9 mouse cellular contexts compared by ENCODE assay signal in the genomic region with DNA sequence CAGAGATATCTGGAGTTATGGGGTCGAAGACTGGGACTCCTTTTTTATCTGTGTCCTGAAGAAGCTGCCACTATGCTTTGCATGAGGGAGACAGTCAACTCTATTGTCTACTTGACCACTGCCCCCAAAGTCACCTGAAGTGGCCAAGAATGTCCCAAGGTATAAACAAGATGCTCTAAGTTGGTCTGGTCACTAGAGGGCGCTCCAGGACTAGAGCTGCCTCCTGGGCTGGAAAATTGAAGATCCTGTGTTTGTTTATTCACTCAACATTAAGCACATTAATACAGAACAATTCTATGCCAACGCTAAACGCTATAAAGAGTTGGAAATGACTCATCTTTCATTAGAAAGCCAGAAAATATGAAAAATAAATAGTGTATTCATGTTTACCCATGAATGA. TPM values are rescaled to one million over a fixed set of nuclear protein-coding genes. Genes with fewer than 3 reads are reported as not detected.
A peak's percentile ranks its signal among the peaks of the same experiment; 100 is the strongest.
DNase-seq lines count a peak whose midpoint lies in the region; ATAC-seq lines count a peak whose summit lies in the region.
"Had no signal": no experiment of that assay in that cellular context is flagged by ENCODE, and none has a peak within 500 bp of the region (broad histone marks: within the 10 kb centered on the region; RNA-seq: fewer than 3 reads in every experiment).

No protein-coding gene starts in this region.

- H3K27ac ChIP-seq in liver, embryonic 11.5 days (ENCODE audit: low read depth, low read length) = no peak overlapping the region
- no peak overlapping the region for H3K27ac ChIP-seq in embryonic facial prominence, embryonic 10.5 days (replicated peaks)

- no peak overlapping the region for H3K4me2 ChIP-seq in liver, embryonic 11.5 days

- H3K9ac ChIP-seq in liver, embryonic 11.5 days (ENCODE audit: low read depth, low read length) = no peak overlapping the region

- 0 out of 2 replicates have a peak, but pooled peaks cover 3% of the 10 kb centered on the region for H3K27me3 ChIP-seq in liver, embryonic 11.5 days (replicated peaks; ENCODE audit: control insufficient read depth, insufficient read depth, low read length)
- H3K27me3 ChIP-seq in embryonic facial prominence, embryonic 10.5 days (replicated peaks; ENCODE audit: low read depth, poor library complexity, severe bottlenecking) = no peaks in the 10 kb centered on the region

- no peaks in the 10 kb centered on the region for H3K9me3 ChIP-seq in liver, embryonic 11.5 days (ENCODE audit: control insufficient read depth, low read length)
- no peaks in the 10 kb centered on the region for H3K9me3 ChIP-seq in embryonic facial prominence, embryonic 10.5 days

- DNase-seq in liver = peak; percentile 65
- no peak for DNase-seq in liver, embryonic 11.5 days (ENCODE audit: low spot score)
- DNase-seq in adrenal gland, postnatal 36 days = peak; percentile 68 to 80
- peak; percentile 65 for DNase-seq in embryonic facial prominence, embryonic 10.5 days (ENCODE audit: low spot score)
- peak; percentile 92 for DNase-seq in induced T-regulatory cell, adult 2 months (ENCODE audit: low read depth)
- peak; percentile 81 to 82 for DNase-seq in left cerebral cortex, postnatal 14 days (ENCODE audit: low spot score in 2 of 2)
- DNase-seq in ovary, adult 18-20 months (ENCODE audit: low spot score) = peak; percentile 15
- peak; percentile 67 for DNase-seq in thymus, postnatal 0 days (ENCODE audit: low spot score)

- ATAC-seq in liver, embryonic 11.5 days (replicated peaks; ENCODE audit: low FRiP score) = no peak

- no peaks in the 10 kb centered on the region for H3K36me3 ChIP-seq in liver, embryonic 11.5 days (ENCODE audit: control insufficient read depth, insufficient read depth, low read length)
- H3K36me3 ChIP-seq in embryonic facial prominence, embryonic 10.5 days (replicated peaks) = no peaks in the 10 kb centered on the region

- 7% methylated on average over 4 of the region's 4 CpGs for WGBS in liver, embryonic 11.5 days
- 15% methylated on average over 4 of the region's 4 CpGs for WGBS in embryonic facial prominence, embryonic 10.5 days

- no peaks in the 10 kb centered on the region for H3K4me1 ChIP-seq in liver, embryonic 11.5 days (replicated peaks; ENCODE audit: control insufficient read depth, insufficient read depth, low read length)
- peaks cover 27% of the 10 kb centered on the region for H3K4me1 ChIP-seq in embryonic facial prominence, embryonic 10.5 days

- intact Hi-C loops in left cerebral cortex, postnatal 14 days (cut with DNase I) = loop anchor here (2.0 to 10.0 kb wide), 2 partner anchors 69 to 259 kb away; no protein-coding TSS in a partner anchor

- H3K4me3 ChIP-seq in liver, embryonic 11.5 days (ENCODE audit: low read depth, low read length) = no peak overlapping the region
- no peak overlapping the region for H3K4me3 ChIP-seq in embryonic facial prominence, embryonic 10.5 days
- H3K4me3 ChIP-seq: erythroblast, embryonic 14.5 days had no signal

RNA-seq across cellular contexts. Expression of a gene that starts 15.5 kb away (rescaled TPM):
- polyA plus RNA-seq in liver, embryonic 11.5 days (2014; fragmentation: Nextera tagmentation; extraction: Ambion mirVana) = 0.14 and 0.27 TPM in 2 replicates
- under 1 TPM; 0.23 to 0.66 TPM for total RNA-seq in adrenal gland, postnatal 36 days (2021)
- 0.11 TPM in 1 of 2 replicates, not detected in the other for polyA plus RNA-seq in embryonic facial prominence, embryonic 10.5 days (2016; fragmentation: Nextera tagmentation; extraction: Ambion mirVana)
- total RNA-seq in left cerebral cortex, postnatal 14 days (2021) = not detected
- 1.2 and 1.3 TPM in 2 replicates for polyA plus RNA-seq in thymus, postnatal 0 days (2015; fragmentation: Nextera tagmentation; extraction: Ambion mirVana)
- polyA plus RNA-seq: erythroblast, embryonic 14.5 days had no signal

RNA-seq across cellular contexts. Expression of a gene that starts 23.1 kb away (rescaled TPM):
- not detected in 2 replicates for polyA plus RNA-seq in liver, embryonic 11.5 days (2014; fragmentation: Nextera tagmentation; extraction: Ambion mirVana)
- not detected for total RNA-seq in adrenal gland, postnatal 36 days (2021)
- polyA plus RNA-seq in embryonic facial prominence, embryonic 10.5 days (2016; fragmentation: Nextera tagmentation; extraction: Ambion mirVana) = not detected in 2 replicates
- total RNA-seq in left cerebral cortex, postnatal 14 days (2021) = not detected
- polyA plus RNA-seq in thymus, postnatal 0 days (2015; fragmentation: Nextera tagmentation; extraction: Ambion mirVana) = not detected in 2 replicates
- polyA plus RNA-seq: erythroblast, embryonic 14.5 days had no signal

RNA-seq across cellular contexts. Expression of a gene that starts 24.4 kb away (rescaled TPM):
- not detected in 2 replicates for polyA plus RNA-seq in liver, embryonic 11.5 days (2014; fragmentation: Nextera tagmentation; extraction: Ambion mirVana)
- total RNA-seq in adrenal gland, postnatal 36 days (2021) = not detected
- not detected in 2 replicates for polyA plus RNA-seq in embryonic facial prominence, embryonic 10.5 days (2016; fragmentation: Nextera tagmentation; extraction: Ambion mirVana)
- not detected for total RNA-seq in left cerebral cortex, postnatal 14 days (2021)
- 0.92 and 1.7 TPM in 2 replicates for polyA plus RNA-seq in thymus, postnatal 0 days (2015; fragmentation: Nextera tagmentation; extraction: Ambion mirVana)
- polyA plus RNA-seq: erythroblast, embryonic 14.5 days had no signal

RNA-seq across cellular contexts. Expression of a gene that starts 33.5 kb away (rescaled TPM):
- polyA plus RNA-seq in liver, embryonic 11.5 days (2014; fragmentation: Nextera tagmentation; extraction: Ambion mirVana) = not detected in 2 replicates
- total RNA-seq in adrenal gland, postnatal 36 days (2021) = 1 to 10 TPM; 1.1 to 1.7 TPM
- not detected in 2 replicates for polyA plus RNA-seq in embryonic facial prominence, embryonic 10.5 days (2016; fragmentation: Nextera tagmentation; extraction: Ambion mirVana)
- total RNA-seq in left cerebral cortex, postnatal 14 days (2021) = not detected
- polyA plus RNA-seq in thymus, postnatal 0 days (2015; fragmentation: Nextera tagmentation; extraction: Ambion mirVana) = 0.08 and 0.22 TPM in 2 replicates
- polyA plus RNA-seq: erythroblast, embryonic 14.5 days had no signal
